Mouse (Mus musculus) erythroblast, embryonic 14.5 days (primary cell): Measurements from ENCODE around the gene Ly6c1. TPM values are rescaled to one million over a fixed set of nuclear protein-coding genes. Genes with fewer than 3 reads are reported as not detected.
"Not testable (repeated sequence)": the region's sequence is repeated elsewhere in the genome, so short reads cannot be mapped to it uniquely, and the experiment has no call there.

Experiments
- H3K27me3 ChIP-seq: 2 replicates; pipeline ENCODE4 v1.6.1; 2012; ENCODE audit warnings: inconsistent platforms; ENCODE audit not compliant: control insufficient read depth
- H3K36me3 ChIP-seq: 2 replicates; pipeline ENCODE4 v1.6.1; 2012; ENCODE audit warnings: mild to moderate bottlenecking, inconsistent platforms; ENCODE audit not compliant: control insufficient read depth
- H3K4me1 ChIP-seq: 2 replicates; pipeline ENCODE4 v1.6.1; 2012; ENCODE audit warnings: inconsistent platforms; ENCODE audit not compliant: control insufficient read depth
- H3K4me3 ChIP-seq: replicated peaks from 2 replicates; pipeline ENCODE3; 2012; ENCODE audit warnings: moderate library complexity, mild to moderate bottlenecking, inconsistent platforms
- H3K9me3 ChIP-seq: 2 replicates; pipeline ENCODE4 v1.6.1; 2012; ENCODE audit warnings: low read length, inconsistent platforms, mixed read lengths; ENCODE audit not compliant: control insufficient read depth
- GATA1 ChIP-seq: IDR thresholded peaks from 2 replicates; pipeline ENCODE4 v1.6.1; 2012; ENCODE audit warnings: low read length, inconsistent platforms, mixed read lengths
- TAL1 ChIP-seq: IDR thresholded peaks from 3 replicates; pipeline ENCODE4 v1.6.1; 2012; ENCODE audit warnings: low read length, inconsistent platforms, mixed read lengths
- polyA plus RNA-seq: library from polyadenylated mRNA; stranded (reverse); fragments of >175 nt; gene quantifications from 2 replicates; pipeline ENCODE4 v1.2.3, GENCODE M21; 2012

Gene Ly6c1
- not detected in 2 replicates for polyA plus RNA-seq

GRCm38 (mm10) chr15:75048642-75049261, at the start of gene Ly6c1:
Gene Ly6c1 (minus strand): TSS chr15:75048830.
- H3K9me3 ChIP-seq, H3K4me3 ChIP-seq: not testable (repeated sequence)

GRCm38 (mm10) chr15:75088041-75088440, 39.4 kb upstream of the Ly6c1 start:
- not testable (repeated sequence) for H3K4me1 ChIP-seq, H3K36me3 ChIP-seq, H3K4me3 ChIP-seq, H3K27me3 ChIP-seq, H3K9me3 ChIP-seq

More at GRCm38 (mm10) chr15:75048642-75049261, at the start of gene Ly6c1:
- not testable (repeated sequence) for H3K27me3 ChIP-seq, H3K36me3 ChIP-seq, H3K4me1 ChIP-seq

GRCm38 (mm10) chr15:75069965-75070364, 21.3 kb upstream of the Ly6c1 start:
- Histone ChIP-seq H3K4me1 (no peaks in the 10 kb centered on the region), H3K9me3 (no peaks in the 10 kb centered on the region), H3K27me3 (no peaks in the 10 kb centered on the region), H3K4me3 (no peak overlapping the region), H3K36me3 (no peaks in the 10 kb centered on the region)
- TF ChIP-seq TAL1 = no peak

GRCm38 (mm10) chr15:75062030-75062574, 13.5 kb upstream of the Ly6c1 start:
- H3K36me3 ChIP-seq, H3K9me3 ChIP-seq, H3K4me1 ChIP-seq, H3K27me3 ChIP-seq, H3K4me3 ChIP-seq: not testable (repeated sequence)

- TF ChIP-seq GATA1 (no peak), TAL1 (no peak)
- Histone ChIP-seq H3K36me3 (no peaks in the 10 kb centered on the region), H3K27me3 (no peaks in the 10 kb centered on the region), H3K9me3 (no peaks in the 10 kb centered on the region), H3K4me3 (no peak overlapping the region), H3K4me1 (no peaks in the 10 kb centered on the region)
Measured at GRCm38 (mm10) chr15:75060505-75060904, 11.9 kb upstream of the Ly6c1 start.

GRCm38 (mm10) chr15:75055985-75056384, 7.4 kb upstream of the Ly6c1 start:
- TF ChIP-seq GATA1 (no peak), TAL1 (no peak)
- no peaks in the 10 kb centered on the region for H3K9me3 ChIP-seq
- H3K27me3 ChIP-seq = no peaks in the 10 kb centered on the region
- no peak overlapping the region for H3K4me3 ChIP-seq
- no peaks in the 10 kb centered on the region for H3K4me1 ChIP-seq
- no peaks in the 10 kb centered on the region for H3K36me3 ChIP-seq

- H3K4me1 ChIP-seq, H3K4me3 ChIP-seq, H3K9me3 ChIP-seq, H3K36me3 ChIP-seq, H3K27me3 ChIP-seq: not testable (repeated sequence)
Measured at GRCm38 (mm10) chr15:75055425-75055824, 6.8 kb upstream of the Ly6c1 start.

GRCm38 (mm10) chr15:75052414-75052813, 3.8 kb upstream of the Ly6c1 start:
- not testable (repeated sequence) for H3K4me1 ChIP-seq, H3K4me3 ChIP-seq, H3K27me3 ChIP-seq, H3K9me3 ChIP-seq, H3K36me3 ChIP-seq

- H3K36me3 ChIP-seq, H3K4me1 ChIP-seq, H3K4me3 ChIP-seq, H3K27me3 ChIP-seq, H3K9me3 ChIP-seq: not testable (repeated sequence)
Measured at GRCm38 (mm10) chr15:75051141-75051540, 2.5 kb upstream of the Ly6c1 start.

GRCm38 (mm10) chr15:75050593-75050992, 2.0 kb upstream of the Ly6c1 start:
- H3K4me1 ChIP-seq, H3K4me3 ChIP-seq, H3K9me3 ChIP-seq, H3K27me3 ChIP-seq, H3K36me3 ChIP-seq: not testable (repeated sequence)

- H3K4me3 ChIP-seq, H3K4me1 ChIP-seq, H3K9me3 ChIP-seq, H3K36me3 ChIP-seq, H3K27me3 ChIP-seq: not testable (repeated sequence)
Measured at GRCm38 (mm10) chr15:75049811-75050210, 1.2 kb upstream of the Ly6c1 start.

GRCm38 (mm10) chr15:75047970-75048320, 685 bp downstream of the Ly6c1 start:
- not testable (repeated sequence) for H3K4me1 ChIP-seq, H3K36me3 ChIP-seq, H3K9me3 ChIP-seq

GRCm38 (mm10) chr15:75047313-75047969, 1.2 kb downstream of the Ly6c1 start:
- not testable (repeated sequence) for H3K4me1 ChIP-seq, H3K9me3 ChIP-seq, H3K4me3 ChIP-seq, H3K36me3 ChIP-seq, H3K27me3 ChIP-seq

More at GRCm38 (mm10) chr15:75047970-75048320, 685 bp downstream of the Ly6c1 start:
- H3K27me3 ChIP-seq, H3K4me3 ChIP-seq: not testable (repeated sequence)

- not testable (repeated sequence) for H3K36me3 ChIP-seq, H3K27me3 ChIP-seq, H3K4me3 ChIP-seq, H3K4me1 ChIP-seq, H3K9me3 ChIP-seq
Measured at GRCm38 (mm10) chr15:75045501-75045900, 3.1 kb downstream of the Ly6c1 start.
